Mouse (Mus musculus) c-Kit-positive CD71-positive TER-119-negative erythroid progenitor cells, embryonic 14.5 days (primary cell): ENCODE measurements around the gene Minos1.

Source experiments
- DNase-seq: peaks from one replicate; pipeline ENCODE4 v3.0.0-alpha.2; 2013; ENCODE audit warnings: low read depth

Minos1 gene

DNA sequence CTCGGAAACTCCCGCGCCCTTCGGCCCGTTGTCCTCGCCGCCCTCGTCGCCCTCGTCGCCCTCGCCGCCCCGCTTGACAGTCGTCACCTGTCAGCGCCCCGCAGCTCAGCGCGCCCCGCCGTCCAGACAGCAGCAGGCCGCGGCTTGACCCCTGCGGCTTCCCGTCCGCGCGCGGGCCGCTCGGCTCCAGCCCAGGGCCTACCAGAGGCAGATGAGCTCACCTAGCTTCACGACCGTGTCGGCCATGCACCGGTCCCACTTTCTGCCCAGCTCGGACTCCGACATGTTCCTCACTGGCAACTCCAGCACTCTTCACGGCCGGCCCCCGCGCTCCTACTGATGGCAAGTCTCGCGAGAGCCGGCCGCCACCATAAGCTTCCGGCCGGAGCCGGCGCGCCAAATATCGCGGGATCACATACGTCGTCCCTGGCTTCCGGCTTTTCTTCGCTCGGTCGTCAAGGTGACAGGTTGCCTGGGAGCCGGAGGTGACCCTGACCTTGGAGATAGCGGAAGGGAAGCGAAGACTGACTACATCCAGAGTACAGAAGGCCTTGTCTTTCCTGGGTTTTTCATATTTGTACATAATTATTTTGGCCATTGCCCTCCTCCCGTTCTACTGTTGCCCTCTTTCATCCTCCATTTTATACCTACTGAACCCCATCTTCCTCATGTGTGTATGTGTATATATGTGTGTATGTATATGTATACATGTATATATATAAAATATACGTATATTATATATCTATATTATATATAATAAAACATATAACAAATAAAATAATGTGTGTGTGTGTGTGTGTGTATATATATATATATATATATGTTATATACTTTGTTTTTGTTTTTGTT lies at the start of gene Minos1:
Minos1 (minus strand) TSS at position 413 of the 849 bp plus-strand sequence.
- peak; percentile 98 for DNase-seq

GRCm38 (mm10) chr4:139179731-139180625 lies 49.1 kb upstream of the Minos1 start:
- DNase-seq, result peak; percentile 72

DNA sequence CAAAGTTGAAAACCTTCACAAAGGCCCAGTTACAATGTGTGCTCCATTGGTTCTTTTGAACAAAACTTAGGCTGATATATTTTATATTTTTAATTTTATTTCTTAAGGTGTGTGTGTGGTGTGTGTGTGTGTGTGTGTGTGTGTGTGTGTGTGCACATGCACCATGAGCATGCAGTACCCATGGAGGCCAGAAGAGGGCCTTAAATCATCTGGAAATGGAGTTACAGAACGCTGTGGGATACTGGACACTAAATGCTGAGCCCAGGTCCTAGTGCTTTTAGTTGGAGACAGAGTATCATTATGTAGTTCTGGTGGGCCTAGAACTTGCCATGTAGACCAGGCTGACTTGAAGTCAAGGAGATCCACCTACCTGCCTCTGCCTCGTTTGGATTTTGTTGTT lies 48.3 kb upstream of the Minos1 start:
- DNase-seq, result no peak

GRCm38 (mm10) chr4:139178377-139178776 lies 47.5 kb upstream of the Minos1 start:
- no peak for DNase-seq

DNA sequence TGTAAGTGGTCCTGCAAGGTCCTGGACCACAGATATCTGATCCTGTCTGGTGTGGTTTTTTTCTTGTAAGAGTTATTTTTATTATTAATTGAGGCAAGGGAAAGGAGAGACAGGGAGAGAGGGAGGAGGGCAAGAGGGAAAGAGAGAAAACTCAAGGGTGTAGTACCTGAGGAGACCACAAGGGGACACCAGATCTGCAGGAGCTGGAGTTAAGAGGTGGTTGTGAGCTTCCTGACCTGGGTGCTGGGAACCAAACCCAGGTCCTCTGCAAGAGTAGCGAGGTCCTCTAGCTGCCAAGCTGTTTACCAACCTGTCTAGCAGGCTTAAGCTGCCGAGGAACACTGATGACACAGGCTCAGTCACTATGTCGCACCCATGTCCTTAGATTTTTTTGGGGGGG lies 47.0 kb upstream of the Minos1 start:
- no peak for DNase-seq

- no peak for DNase-seq
These were observed 45.1 kb upstream of the Minos1 start for GRCm38 (mm10) chr4:139176023-139176422.

GRCm38 (mm10) chr4:139175061-139175971 lies 44.4 kb upstream of the Minos1 start:
- DNase-seq, result no peak

DNA sequence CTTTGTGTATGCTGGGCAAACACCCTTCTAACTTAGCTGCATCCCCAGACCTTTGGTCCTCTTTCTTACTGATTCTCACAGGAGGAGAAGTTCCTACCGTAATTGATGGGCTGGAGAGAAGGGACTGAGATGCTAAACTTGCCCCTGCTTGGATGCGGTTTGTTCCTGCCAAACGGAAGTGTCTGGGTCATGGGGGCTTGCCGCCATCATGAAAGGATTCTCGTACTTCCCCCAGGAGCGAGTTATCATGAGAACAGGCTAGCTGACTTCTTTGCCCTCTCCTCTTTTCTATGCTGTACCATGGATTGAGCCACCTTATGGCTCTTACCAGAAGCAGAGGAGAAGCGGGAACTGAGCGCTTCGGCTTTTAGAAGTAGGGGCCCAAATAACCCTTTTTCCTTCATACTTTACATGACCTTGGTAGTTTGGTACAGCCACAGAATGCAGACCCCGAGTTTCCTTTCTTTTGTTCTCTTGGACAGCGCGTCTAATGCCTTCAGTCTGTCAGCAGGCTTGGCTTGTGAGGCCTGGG lies 38.9 kb upstream of the Minos1 start:
- DNase-seq, result no peak

- DNase-seq, result no peak
These were observed 38.3 kb upstream of the Minos1 start for GRCm38 (mm10) chr4:139168985-139169747.

DNA sequence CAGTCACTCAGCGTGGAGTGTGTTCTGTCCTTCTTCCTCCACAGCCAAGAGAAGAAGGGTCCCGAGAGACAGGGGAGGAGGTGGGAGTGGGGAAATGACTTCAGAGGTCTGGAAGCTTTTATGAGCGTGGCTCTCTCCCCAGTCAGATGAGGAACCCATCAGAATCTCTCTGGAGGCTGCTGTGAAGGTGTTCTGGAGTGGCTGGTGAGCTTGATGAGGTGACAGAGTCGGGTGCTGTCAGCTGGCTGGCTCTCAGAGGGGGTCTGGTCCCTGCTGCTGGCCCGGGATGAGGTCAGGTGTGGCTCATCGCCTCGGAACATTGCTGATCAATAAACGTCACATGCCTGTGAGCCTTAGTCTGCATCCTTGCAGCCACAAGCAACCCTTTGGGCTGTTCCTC lies 36.2 kb upstream of the Minos1 start:
- no peak for DNase-seq

- DNase-seq, result no peak
These were observed 35.3 kb upstream of the Minos1 start for GRCm38 (mm10) chr4:139166244-139166643.

DNA sequence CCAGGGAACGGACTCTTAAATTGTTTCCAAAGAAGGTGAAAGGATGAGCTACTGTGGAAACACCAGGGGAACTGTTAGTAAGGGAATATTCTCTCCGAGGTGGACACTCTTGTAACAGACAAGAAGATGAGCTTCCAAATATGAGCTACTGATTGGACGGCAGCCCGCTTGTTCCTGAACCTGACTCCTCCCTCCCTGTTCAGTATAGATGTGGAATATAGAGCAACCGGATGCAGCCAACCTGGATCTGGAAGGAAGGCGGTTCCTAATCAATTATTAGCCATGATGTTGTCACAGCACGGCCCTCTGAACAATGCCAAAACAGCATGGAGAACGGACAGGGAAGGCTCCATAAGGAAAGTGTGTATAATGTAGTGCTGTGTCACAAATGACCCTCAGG lies 34.3 kb upstream of the Minos1 start:
- DNase-seq, result no peak

DNA sequence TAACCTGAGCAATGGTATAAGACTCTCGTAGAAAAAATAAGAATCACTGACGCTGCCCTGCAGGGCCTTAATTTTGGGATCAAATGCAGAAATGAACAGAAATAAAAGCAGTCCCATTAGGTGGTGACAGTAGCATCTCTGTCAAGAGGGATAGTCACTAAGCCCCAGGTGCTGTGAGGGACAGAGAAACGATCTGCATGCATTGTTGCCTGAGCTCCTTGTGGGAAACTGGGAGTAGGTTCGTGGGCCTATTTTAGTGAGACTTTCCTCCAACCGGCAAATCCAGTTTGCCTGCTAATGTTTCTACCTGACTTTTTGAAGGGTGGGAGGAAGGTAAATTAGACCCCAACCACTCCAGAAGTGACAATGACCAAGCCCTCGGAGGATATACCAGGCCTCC lies 33.2 kb upstream of the Minos1 start:
- DNase-seq, result no peak

DNA sequence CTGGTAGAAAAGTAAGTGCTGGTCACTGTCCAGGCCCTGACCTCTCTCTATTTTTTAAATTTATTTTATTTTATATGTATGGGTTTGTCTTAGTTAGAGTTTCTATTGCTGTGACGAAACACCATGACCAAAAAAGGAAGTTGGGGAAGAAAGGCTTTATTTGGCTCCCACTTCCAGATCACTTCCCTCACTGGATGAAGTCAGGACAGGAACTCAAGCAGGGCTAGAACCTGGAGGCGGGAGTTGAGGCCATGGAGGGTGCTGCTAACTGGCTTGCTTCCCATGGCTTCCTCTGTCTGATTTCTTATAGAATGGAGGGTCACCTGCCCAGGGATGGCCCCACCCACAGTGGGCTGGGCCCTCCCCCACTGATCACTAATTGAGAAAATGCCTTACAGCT lies 30.2 kb upstream of the Minos1 start:
- DNase-seq, result no peak

DNA sequence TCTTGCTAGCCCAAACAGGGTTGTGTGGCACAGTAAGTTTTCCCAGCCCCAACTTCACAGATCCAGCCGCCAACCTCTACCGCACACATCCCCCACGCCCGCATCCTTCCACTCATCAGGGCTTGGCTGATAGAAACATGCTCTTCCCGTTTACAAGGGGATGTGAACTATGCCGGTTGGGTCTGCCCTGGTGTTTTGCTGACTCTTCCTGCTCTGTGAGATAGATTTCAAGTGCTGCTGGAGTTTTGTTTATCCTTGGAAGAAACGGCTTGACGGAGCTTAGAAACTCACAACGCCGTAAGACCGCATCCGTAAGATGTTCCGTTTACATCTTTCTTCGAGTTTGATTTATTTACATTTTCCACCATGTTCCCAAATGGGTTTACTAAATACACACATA lies 27.4 kb upstream of the Minos1 start:
- no peak for DNase-seq

- DNase-seq, result no peak
These were observed 25.6 kb upstream of the Minos1 start for GRCm38 (mm10) chr4:139156538-139156937.

GRCm38 (mm10) chr4:139154576-139155307 lies 23.8 kb upstream of the Minos1 start:
- no peak for DNase-seq

- no peak for DNase-seq
These were observed 20.5 kb upstream of the Minos1 start for GRCm38 (mm10) chr4:139151370-139151769.

- no peak for DNase-seq
These were observed 15.8 kb upstream of the Minos1 start for GRCm38 (mm10) chr4:139146760-139147159.

DNA sequence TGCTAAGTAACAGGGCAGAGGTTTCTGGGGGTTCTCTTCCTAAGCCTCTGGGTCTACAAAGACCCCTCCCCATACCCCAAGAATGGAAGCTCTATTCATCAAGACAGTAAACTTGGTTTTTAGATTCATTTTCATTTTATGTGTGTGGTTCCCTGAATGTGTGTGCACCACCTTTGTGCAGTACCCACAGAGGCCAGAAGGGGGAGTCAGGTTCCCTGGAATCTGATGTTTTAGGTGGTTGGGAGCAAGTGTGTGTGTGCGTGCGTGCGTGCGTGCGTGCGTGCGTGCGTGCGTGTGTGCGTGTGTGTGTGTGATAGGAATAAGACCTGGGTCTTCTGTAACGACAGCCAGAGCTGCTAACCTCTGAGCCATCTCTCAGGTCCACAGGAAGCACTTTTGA lies 14.2 kb upstream of the Minos1 start:
- DNase-seq, result peak; percentile 38
